Mouse (Mus musculus) left cerebral cortex, postnatal 4 days (tissue): ENCODE data around the gene Gle1. TPM values are rescaled to one million over a fixed set of nuclear protein-coding genes. Genes with fewer than 3 reads are reported as not detected.
"Not testable (repeated sequence)": the region's sequence is repeated elsewhere in the genome, so short reads cannot be mapped to it uniquely, and the experiment has no call there.

ENCODE experiments used
- DNase-seq: peaks from one replicate; pipeline ENCODE4 v3.0.0-alpha.2; 2022
- intact Hi-C: fragments of 180-260 bp; cut with DNase I; formaldehyde crosslinking; loops from one replicate; pipeline ENCODE4 v1.15.1; 2025
- total RNA-seq, 2 experiments: library from RNA; stranded (reverse); gene quantifications; 2 replicates each; pipeline ENCODE4 v1.2.3; 2021

Gle1 gene
- 10 to 100 TPM; 57.2 to 59.2 TPM for total RNA-seq

DNA sequence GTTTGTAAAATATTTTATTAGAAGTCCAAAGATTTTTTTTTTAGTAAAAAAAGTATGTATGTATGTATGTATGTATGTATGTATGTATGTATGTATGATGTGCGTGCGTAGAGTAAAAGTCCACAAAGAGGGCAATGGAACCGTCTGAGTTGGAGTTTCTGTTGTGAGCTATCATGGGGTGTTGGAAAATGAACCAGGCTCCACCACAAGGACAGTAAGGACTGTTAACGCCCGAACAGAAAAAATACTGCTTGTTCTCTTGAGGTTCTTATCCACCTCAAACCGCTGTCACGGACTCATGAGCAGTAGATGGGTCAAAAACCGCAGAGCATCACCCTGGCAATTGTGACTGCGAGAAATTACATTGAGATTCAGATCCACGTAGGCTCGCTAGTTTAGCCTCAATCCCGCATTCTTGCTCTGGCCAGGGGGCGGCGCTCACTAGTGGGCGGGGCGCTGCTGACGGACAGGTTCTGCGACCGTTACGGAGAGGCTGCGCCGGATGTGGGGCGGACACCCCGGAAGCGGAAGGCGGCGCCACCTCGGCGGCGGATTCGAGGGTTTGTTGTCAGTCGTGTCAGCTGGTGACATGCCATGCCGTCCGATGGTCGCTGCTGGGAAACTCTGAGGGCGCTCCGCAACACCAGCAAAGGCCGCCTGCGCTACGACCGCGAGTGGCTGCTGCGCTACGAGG lies at the start of gene Gle1:
Gene Gle1, plus strand, starts transcription at position 521 of the 694 bp plus-strand sequence.
- DNase-seq: peak; percentile 97
- intact Hi-C loops: loop anchor here (10.0 kb wide), 1 partner anchor 370 kb away; no protein-coding TSS in a partner anchor

DNA sequence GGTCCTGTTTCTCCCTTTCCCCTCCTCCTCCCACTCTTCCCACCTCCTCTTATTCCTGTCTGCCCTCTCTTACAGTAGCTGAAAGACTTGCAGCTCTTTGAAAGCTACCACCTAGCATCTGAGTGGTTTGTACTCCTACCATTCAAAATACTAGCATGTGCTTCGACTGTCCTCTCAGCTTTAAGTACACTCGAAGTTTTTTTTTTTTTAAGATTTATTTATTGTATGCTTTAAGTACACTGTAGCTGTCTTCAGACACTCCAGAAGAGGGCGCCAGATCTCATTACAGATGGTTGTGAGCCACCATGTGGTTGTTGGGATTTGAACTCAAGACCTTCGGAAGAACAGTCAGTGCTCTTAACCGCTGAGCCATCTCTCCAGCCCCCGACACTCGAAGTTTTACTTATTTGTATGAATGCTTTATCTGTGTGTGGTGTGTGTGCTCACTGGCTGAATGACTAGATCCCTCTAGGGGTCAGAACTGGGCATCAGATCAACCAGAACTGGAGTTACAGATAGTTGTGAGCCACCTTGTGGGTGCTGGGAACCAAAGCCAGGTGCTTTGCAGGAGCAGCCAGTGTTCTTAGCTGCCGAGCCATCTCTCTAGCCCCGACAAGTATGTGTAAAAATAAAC lies 48.5 kb upstream of the Gle1 start:
- intact Hi-C loops, DNase-seq: not testable (repeated sequence)

DNA sequence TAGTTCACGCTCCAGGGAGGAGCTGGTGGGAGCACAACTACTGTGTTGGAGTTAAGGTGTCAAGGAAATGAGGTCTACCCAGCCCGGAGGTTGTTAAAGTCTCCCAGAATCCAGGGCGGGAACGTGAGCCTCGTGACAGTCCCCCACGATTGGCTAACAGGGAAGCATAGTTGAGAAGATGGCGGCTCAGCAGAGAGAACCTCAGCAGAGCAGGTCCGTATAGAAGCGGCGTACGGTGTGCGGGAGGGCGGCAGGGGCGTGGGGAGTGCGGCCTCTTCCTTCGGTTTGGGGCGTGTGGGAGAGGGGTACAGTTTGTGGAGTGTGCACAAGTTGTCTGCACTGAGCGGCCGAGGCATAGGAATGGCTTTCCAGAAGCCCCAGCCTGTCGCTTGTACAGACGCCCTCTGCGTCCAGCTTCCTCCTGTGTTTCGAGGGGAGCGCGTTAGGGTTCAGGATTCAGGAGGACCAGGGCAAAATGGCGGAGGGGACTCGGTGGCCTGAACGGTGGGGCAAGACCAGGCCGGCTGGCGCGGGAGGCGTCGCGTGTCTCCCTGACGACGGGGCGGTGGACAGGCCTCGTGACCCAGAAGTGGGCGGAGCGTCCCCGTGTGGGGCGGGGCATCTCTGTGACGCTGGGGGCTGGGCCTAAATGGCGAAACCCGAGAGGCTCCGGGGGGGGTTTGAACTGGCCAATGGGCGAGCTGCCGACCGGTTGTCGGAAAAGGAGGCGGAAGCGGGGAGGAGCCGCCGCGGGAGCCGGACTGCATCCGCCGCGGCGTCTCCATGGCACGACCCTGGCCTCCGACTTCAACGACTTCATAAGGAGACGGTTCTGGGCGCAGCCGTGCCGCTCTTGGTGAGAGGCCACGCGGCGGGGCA lies 45.9 kb upstream of the Gle1 start, which contains the start of gene Odf2:
Gene Odf2, plus strand, starts transcription at position 156 of the 879 bp plus-strand sequence.
- peak; percentile 100 for DNase-seq
- intact Hi-C loops: no loop called here

DNA sequence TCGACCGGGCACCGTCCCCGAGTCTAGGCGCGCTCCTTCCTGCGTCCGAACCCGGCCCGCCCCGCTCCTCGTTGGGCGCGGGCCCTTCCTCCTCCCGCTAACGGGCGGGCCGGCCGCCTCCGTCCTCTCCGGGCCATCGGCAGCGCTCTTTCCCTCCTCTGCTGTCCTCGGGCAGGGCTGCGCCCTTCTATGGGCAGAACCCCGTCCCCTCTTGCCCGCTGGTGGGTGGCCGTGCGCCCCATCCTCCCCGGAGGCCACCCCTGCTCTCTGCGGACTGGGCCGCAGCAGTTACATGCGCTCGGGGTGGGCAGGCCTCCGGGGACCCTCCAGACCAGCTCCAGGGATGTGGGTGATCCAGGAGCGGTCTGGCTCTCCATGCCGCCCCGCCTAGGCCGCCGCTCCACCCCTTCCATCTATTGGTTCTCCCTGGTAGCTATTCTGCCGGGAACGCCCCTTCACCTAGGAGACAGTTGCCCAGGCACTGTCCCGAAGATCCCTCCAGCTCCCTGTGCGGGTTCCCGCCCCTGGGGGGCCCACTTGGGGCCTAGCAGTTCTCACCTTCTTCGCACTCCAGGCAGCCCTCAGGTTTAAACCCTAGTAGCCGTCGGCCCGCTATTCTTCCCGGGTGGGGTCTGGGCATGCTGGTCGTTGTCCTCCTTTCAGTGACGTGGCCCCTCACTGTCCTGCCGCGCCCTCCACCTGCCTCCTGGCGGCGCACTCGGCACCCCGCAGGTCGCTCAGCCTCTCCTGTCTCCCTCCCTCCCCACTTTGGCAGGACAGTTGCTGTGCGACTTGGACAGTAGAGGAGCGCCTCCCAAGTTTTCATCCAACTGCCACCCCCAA lies 45.0 kb upstream of the Gle1 start:
- DNase-seq: peak; percentile 85
- intact Hi-C loops: no loop called here

DNA sequence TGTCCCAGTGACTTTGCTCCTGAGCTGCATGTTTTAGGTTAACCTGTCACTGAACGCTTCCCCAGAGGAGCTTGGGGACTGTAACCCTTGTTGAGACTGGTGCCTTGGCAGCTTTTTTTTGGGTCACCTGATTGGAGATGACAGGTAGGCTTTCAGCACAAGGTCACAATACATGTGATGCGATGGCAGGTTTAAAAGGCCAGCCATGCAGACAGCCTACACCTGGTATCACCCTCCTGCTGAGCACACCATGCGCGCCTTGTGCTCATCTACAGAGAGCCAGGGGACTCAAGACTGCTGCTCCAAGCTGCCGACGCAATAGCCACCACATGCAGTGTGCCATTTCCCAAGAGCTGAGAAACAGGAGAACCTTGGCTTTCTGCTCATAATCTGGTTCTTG lies 43.5 kb upstream of the Gle1 start:
- intact Hi-C loops: no loop called here
- DNase-seq: no peak

DNA sequence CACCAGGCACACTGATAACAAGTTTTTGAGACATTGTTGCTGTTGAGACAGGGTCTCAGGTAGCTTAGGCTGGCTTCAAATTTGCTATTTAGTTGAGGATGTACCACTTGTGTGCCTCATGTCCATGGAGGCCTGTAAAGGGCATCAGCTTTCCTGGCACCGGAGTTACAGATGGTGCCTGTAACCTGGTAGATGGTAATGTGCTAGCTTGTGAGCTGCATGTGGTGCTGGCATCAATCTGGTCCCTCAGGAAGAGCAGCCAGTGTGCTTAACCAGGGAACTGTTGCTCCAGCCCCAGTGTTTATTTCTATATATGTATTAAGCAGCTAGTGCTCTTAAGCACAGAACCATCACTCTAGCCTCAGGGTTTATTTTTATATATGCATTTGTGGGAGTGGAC lies 39.2 kb upstream of the Gle1 start:
- no peak for DNase-seq
- intact Hi-C loops: no loop called here

DNA sequence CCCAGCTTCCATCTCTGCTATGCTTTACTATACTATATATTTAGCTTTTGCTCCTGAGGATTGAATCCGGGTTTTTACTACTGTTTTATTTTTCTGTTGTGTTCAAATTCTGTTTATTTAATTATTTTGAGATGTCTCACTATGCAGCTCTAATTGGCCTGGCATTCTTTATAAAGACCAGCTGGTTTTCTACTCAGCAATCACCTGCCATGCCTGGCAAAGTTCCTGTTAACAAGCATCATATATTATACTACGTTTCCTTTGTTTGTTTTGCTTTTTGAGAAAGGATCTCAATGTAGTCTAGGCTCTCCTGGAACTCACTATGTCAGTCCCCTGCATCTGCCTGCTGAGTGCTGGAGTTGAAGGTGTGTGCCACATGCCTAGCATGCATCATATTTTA lies 37.9 kb upstream of the Gle1 start:
- no peak for DNase-seq
- intact Hi-C loops: no loop called here

DNA sequence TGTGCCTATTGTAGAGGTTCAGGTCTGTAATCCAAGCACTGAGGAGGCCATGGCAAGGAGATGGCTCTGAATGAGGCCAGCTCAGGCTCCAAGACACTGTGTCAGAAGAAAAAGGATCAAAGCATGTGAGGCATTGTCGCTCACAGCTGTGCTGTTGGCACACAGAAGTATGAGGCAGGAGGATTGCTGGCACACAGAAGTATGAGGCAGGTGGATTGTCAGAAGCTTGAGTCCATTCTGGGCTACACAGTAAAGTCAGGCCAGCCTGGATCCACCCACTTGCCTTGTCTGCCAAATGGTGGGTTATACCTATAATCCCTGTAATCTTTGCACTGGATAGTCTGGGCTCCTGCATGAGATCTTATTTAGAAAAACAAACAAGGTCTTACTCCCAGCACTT lies 37.1 kb upstream of the Gle1 start:
- intact Hi-C loops: no loop called here

DNA sequence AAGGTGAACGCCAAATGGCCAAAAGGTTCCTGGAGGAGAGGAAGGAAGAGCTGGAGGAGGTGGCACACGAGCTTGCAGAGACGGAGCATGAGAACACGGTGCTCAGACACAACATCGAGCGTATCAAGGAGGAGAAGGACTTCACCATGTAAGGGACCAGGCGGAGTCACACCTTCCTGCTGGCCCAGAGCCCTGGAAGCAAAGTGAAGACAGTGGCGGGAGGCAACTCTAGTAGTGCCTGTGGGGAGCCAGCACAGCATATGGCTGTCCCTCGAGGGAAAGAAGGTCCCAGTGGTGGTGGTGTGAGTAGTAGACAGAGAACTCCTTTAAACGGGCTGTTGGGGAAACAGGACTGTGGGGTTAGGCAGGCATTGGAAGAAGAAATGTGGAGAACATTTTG lies 33.0 kb upstream of the Gle1 start:
- intact Hi-C loops: loop anchor here (5.0 kb wide), 1 partner anchor 105 kb away; no protein-coding TSS in a partner anchor

More for the DNA sequence above, 37.1 kb upstream of the Gle1 start:
- DNase-seq: no peak

DNA sequence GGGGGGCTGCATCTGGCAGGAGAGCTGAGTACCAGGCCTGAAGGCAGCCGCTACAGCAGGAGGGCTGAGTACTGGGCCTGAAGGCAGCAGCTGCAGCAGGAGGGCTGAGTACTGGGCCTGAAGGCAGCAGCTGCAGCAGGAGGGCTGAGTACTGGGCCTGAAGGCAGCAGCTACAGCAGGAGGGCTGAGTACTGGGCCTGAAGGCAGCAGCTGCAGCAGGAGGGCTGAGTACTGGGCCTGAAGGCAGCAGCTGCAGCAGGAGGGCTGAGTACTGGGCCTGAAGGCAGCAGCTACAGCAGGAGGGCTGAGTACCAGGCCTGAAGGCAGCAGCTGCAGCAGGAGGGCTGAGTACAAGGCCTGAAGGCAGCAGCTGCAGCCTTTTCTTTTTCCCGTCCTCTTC lies 27.1 kb upstream of the Gle1 start:
- intact Hi-C loops, DNase-seq: not testable (repeated sequence)

More for the DNA sequence above, 33.0 kb upstream of the Gle1 start:
- DNase-seq: no peak

DNA sequence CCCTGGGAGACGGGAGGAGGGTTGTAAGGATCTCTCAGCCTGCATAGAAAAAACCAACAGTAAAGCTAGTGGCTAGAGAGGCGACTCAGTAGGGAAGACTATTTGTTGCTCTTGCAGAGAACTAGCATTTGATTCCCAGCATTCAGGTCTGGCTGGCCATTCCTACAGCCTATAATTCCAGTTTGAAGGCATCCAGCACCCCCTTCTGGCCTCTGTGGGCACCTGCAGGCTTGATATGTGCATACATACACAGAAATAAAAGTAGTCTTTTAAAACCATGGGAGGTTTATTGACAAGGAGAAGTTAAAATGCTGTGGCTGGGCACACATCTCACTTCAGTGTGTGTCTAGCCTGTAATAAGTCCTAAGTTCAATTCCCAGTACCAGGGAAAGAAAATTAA lies 25.2 kb upstream of the Gle1 start:
- intact Hi-C loops: no loop called here
- no peak for DNase-seq

DNA sequence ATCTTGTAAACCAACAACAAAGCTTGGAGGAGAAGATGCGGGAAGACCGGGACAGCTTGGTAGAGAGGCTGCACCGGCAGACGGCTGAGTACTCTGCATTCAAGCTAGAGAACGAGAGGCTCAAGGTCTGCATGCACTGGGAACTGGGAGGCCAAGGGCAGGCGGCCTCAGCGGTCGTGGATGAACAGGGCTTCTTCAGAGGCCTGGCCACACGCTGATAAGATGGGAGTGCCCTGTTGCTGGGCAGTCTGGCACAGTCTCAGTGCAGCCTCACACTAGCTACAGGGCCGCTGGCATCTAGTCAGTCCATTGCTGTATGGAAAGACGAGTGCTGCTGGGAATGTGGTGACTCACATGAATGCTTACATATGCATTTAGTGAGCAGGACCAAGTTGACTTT lies 17.6 kb upstream of the Gle1 start:
- intact Hi-C loops: no loop called here
- no peak for DNase-seq

DNA sequence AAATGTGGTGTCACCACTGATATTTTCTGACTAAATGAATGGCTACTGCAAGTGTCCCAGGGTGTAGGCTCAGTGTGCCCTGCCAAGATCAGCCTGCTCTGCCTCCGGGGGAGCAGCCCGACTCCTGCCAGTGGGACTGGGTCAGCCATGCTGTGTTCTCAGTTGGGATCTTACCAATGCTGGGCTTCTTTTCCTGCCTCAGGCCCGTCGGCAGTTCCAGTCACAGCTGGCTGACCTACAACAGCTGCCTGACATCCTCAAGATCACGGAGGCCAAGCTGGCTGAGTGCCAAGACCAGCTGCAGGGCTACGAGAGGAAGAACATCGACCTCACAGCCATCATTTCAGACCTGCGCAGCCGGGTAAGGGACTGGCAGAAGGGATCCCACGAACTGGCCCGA lies 13.2 kb upstream of the Gle1 start:
- intact Hi-C loops: no loop called here

DNA sequence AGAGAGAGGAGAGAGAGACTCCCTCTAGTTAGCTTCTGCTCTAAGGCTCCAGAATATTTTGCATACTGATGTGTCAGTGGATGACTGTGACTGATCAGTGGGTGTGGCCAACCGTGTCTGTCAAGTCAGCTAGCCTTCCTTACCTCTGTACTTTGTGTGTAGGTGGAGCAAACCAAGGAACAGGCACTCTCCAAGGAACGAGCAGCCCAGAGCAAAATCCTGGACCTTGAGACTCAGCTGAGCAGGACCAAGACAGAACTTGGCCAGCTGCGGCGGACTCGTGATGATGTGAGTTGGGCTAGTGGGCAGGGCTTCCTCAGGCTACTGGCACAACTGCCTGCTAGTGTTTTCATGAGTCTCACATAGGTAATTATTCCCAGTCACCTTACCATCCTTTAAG lies 8.7 kb upstream of the Gle1 start:
- no peak for DNase-seq
- intact Hi-C loops: no loop called here

More for the DNA sequence above, 13.2 kb upstream of the Gle1 start:
- DNase-seq: peak; percentile 36

DNA sequence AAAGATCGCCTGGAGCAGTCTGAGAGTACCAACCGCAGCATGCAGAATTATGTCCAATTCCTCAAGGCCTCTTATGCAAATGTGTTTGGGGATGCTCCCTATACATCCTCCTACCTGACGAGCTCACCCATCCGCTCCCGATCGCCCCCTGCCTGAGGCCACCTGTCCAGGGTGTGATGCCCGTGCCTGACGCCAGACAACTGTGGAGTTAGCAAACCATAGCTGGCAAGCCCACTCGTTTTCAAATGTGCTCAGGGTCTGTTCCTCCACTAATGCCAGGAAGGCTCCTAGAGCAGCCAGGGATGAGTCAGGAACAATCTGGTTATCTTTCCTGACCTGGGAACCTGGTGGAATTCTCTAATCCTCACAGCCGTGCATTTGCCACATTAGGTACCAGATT lies 4.7 kb upstream of the Gle1 start:
- peak; percentile 70 for DNase-seq
- intact Hi-C loops: loop anchor here (10.0 kb wide), 1 partner anchor 374 kb away; no protein-coding TSS in a partner anchor

DNA sequence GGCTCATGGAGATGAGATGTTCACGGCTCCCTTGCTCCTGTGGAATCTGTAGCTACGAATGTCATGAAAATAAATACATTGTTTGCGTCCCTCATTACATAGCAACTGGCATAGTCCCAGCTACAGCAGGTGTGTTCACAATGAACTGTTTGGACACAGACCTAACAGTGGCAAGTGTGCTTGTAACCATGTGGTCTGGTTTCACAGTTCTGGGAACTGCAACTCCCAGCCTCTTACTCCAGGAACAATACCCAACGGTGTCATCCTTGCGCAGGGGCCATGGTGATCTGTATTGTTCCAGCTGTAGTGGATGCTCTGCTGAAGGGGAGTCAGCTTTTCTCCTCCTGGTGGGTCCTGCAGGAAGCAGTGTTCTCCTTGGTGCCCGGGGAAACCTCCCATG lies 4.0 kb upstream of the Gle1 start:
- intact Hi-C loops: loop anchor here (10.0 kb wide), 1 partner anchor 374 kb away; no protein-coding TSS in a partner anchor
- no peak for DNase-seq

DNA sequence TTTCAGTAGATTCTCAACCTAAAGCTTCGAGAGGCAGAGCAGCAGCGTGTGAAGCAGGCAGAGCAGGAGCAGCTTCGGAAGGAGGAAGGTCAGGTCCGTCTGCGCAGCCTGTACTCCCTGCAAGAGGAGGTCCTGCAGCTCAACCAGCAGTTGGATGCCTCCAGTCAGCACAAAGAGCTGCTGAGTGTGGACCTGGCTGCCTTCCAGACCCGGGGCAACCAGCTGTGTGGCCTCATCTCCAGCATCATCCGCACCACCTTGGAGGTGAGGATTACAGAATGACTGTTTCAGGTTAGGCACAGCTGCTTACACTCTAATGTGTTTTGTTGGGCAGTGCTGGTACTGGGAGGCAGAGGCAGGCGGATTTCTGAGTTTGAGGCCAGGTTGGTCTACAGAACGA lies 4.8 kb downstream of the Gle1 start:
- no peak for DNase-seq

DNA sequence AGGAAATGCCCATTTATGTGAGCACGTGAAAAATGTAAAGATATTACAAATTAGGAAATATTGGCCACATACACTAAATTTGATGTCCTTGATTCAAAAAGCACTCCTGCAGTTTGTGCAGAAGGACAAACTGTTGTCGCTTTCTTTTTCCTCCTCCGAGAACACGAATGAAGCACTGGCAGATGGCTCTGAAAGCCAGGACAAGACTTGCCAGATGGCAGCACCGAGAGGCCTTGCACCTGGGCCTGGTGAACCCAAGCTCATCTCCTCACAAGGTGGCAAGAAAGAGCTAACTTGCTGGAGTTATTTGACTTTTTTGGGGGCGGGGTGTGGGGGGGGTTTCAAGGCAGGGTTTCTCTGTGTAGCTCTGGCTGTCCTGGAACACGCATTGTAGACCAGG lies 5.6 kb downstream of the Gle1 start:
- intact Hi-C loops: loop anchor here (10.0 kb wide), 1 partner anchor 74 kb away; no protein-coding TSS in a partner anchor
- DNase-seq: no peak

More for the DNA sequence above, 4.8 kb downstream of the Gle1 start:
- intact Hi-C loops: loop anchor here (10.0 kb wide), 1 partner anchor 75 kb away; no protein-coding TSS in a partner anchor

DNA sequence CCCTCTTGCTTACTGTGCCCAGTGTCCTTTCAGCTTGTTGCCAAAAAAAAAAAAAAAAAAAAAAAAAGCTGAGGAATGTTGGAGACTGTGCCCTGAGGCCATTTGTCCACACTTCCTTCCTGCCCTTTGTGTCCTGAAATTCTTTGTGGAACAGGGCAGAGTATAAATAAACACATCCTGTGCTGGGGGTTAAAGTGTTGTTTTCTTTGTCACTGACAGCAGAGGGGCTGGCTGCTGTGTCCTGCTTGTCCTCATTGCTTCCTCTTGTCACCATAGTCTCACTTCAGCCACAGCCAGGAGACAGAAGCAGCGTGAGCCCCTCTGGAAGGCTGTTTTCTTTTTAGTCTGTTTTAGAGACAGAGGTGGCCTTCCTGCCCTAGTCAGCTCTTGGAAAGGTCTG lies 9.5 kb downstream of the Gle1 start:
- no peak for DNase-seq
- intact Hi-C loops: loop anchor here (10.0 kb wide), 1 partner anchor 70 kb away; no protein-coding TSS in a partner anchor

DNA sequence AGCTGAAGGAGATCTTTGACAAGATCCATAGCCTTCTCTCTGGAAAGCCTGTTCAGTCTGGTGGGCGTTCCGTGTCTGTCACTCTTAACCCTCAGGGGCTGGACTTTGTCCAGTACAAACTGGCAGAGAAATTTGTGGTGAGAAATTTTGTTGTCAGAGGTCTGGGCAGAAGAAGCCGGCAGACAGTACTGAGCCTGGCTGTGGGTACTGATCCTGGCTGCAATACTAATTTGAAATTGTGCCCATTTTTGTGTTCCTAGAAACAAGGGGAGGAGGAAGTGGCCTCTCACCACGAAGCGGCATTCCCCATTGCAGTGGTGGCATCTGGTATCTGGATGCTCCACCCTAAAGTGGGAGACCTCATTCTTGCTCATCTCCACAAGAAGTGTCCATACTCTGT lies 13.7 kb downstream of the Gle1 start:
- intact Hi-C loops: loop anchor here (10.0 kb wide), 1 partner anchor 66 kb away; no protein-coding TSS in a partner anchor

More for the DNA sequence above, 13.7 kb downstream of the Gle1 start:
- DNase-seq: no peak
